Mouse (Mus musculus) embryo, embryonic 11 days (tissue): ENCODE measurements around the gene Iqgap2.

Source experiments
- DNase-seq: peaks from one replicate; pipeline ENCODE4 v3.0.0-alpha.2; 2015

The Iqgap2 gene

GRCm38 (mm10) chr13:95882001-95882400 lies 9.7 kb downstream of the Iqgap2 start:
- no peak for DNase-seq

- DNase-seq: no peak
Observed at GRCm38 (mm10) chr13:95881427-95881826, 10.3 kb downstream of the Iqgap2 start.

DNA sequence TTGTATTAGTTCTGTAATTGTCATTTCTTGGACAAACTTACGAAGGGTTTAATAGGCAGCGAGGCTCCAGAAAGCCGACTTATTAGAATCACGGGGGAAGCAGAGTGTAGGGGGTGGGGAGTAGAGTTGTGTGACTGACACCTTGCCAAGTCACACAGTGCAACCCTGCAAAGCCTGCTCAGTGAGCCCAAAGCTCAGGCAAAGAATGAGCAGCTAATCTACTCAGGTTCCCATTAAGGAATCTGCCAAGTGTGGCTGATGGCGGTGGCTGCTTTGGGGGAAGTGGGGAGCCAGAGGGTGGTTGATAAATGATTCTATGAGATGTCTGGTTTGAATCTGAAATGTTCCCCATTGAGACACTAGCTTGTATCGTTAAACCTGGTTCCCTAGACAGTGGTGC lies 11.1 kb downstream of the Iqgap2 start:
- DNase-seq: no peak

GRCm38 (mm10) chr13:95871993-95872392 lies 19.7 kb downstream of the Iqgap2 start:
- no peak for DNase-seq

DNA sequence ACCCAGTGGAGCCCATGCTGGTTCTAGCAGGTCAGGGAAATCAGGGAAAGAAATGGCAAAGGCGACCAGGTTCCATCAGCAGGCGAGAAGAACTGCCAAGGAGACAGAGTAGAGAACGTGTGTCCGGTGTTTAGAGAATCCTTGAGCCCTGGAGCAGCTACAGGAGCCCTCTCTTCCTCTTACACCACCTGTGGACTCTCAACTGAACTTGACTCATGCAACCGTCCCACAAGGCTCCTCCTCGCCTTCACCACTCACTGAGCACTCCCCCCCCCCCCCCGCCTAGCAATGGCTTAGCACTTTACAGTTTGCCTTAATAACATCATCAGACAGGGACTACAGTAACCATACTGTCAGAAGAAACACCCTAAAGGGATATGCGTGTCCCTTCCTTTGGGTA lies 21.1 kb downstream of the Iqgap2 start:
- DNase-seq: no peak

DNA sequence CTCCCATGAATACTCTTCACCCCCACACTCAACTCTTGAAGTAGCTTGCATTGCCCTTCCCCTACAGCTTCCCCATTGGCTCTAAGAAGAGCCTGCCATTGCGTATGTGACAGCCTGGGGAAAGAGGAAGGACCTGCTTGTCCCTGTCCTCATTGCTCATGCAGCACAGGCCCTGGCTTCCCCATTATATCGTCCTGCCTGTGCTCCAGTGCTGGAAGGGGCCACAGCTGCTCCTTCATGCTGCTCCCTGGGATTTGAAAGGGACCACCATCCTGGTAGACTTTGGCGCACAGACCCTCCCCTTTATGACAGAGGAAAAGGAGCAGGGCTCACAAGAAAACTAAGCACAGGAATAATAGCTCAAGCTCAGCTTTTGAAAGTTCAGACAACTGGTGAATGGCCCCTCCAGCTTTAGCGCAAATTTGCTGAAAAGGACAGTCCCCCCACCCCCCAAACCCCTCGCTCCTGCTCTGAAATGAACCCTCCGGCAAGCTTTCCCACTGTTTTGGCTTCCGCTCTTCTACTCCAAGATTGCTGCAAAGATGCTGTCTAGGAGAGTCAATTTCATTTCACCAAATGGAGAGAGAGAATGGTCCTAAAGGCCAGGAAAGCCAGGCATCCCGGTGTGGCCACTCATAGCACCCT lies 22.7 kb downstream of the Iqgap2 start:
- DNase-seq: peak; percentile 64

- no peak for DNase-seq
Observed at GRCm38 (mm10) chr13:95862201-95862600, 29.5 kb downstream of the Iqgap2 start.

DNA sequence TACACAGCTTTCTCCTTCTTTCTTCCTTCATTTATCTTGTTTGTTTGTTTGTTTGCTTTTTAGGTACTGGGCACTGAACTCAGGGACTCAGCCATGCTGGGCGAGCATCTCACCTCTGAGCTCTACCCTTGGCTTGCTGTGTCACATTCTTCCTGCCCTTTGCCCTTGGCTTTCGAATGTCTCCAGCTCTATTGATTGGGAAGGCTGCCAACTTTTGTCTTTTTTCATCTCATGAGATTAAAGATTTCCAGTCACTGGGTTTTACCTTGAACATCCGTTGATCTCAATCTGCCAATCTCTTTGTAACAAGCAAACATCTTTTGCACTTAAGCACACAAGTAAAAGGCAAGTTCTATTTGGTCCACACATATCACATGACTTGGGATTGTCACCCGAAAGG lies 32.5 kb downstream of the Iqgap2 start:
- DNase-seq: no peak

- no peak for DNase-seq
Observed at GRCm38 (mm10) chr13:95858866-95859265, 32.9 kb downstream of the Iqgap2 start.

DNA sequence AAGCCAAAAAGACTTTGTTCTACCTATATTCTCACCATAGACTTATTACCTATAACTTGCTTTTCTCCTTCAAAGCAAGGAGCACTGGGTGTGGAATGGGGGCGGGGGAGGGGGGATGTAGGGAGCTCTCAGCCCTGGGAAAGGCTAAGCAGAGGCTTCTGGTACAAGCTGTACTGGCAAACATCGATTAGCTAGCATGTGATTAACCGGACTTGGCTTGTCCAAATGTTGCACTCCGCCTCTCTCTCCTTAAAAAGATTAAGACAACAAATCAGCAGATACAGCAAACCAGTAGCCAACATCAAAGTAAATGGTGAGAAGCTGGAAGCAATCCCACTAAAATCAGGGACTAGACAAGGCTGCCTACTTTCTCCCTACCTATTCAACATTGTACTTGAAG lies 36.2 kb downstream of the Iqgap2 start:
- no peak for DNase-seq

- no peak for DNase-seq
Observed at GRCm38 (mm10) chr13:95851611-95852010, 40.1 kb downstream of the Iqgap2 start.

GRCm38 (mm10) chr13:95850451-95850850 lies 41.3 kb downstream of the Iqgap2 start:
- peak; percentile 18 for DNase-seq

- no peak for DNase-seq
Observed at GRCm38 (mm10) chr13:95849501-95850007, 42.2 kb downstream of the Iqgap2 start.

- no peak for DNase-seq
Observed at GRCm38 (mm10) chr13:95846364-95846763, 45.4 kb downstream of the Iqgap2 start.

DNA sequence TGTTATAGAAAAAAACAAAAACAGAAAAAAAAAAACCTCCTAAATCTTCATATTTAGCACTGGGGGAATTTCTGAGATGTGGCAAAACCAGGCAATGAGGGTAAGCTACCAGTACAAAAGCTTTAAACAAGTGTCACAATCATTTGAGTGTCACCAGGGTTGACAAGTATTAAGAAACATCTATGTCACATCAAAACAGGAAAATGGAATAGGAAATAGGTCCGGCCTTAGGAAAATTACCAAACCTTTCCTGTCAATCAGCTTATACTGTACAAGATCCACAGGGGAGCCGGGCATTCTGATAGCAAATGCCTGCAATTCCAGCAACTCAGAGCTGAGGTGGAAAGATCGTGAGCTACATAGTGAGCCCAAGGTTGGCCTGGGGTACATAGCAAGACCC lies 46.8 kb downstream of the Iqgap2 start:
- DNase-seq: no peak

- no peak for DNase-seq
Observed at GRCm38 (mm10) chr13:95843411-95844026, 48.2 kb downstream of the Iqgap2 start.

DNA sequence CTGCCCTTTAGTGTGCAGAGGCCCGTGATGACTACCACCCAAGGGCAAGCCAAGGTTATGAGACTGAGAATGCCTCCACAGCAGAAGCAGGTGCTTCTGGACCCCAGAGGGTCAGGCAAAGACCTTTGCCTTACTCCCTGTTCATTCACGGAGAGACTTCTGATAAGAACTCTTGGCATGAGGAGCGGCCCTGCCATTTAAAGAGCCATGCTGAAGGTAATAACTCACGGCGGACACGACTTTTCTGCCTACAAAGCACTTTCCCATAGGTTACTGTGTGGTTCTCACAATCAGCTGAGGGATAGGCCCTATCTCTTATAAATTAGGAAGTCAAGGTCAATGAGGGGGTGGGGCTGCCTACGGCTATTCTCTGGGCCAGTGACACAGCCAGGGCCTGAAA lies 48.9 kb downstream of the Iqgap2 start:
- DNase-seq: no peak

GRCm38 (mm10) chr13:95841946-95842345 lies 49.8 kb downstream of the Iqgap2 start:
- DNase-seq: no peak

GRCm38 (mm10) chr13:95836944-95837343 lies 54.8 kb downstream of the Iqgap2 start:
- DNase-seq: no peak

- DNase-seq: no peak
Observed at GRCm38 (mm10) chr13:95833473-95833872, 58.2 kb downstream of the Iqgap2 start.

DNA sequence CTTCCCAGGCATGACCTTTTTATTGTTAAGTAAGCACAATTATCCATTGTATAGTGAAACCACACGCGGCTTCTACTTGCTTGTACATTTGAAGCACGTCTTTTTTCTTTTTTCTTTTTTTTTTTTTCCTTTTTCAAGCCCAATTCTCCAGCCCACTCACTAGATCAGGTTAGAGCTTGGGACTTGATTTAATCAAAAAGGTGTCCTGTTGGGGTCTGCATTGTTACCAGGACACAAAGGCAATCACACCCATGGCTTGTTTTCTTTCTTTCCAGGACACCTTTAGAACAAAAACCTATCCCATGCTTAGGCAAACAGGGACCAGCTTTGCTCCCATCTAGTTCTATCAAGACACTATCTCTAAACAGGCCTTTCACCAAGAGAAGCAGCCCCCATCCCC lies 59.0 kb downstream of the Iqgap2 start:
- no peak for DNase-seq

DNA sequence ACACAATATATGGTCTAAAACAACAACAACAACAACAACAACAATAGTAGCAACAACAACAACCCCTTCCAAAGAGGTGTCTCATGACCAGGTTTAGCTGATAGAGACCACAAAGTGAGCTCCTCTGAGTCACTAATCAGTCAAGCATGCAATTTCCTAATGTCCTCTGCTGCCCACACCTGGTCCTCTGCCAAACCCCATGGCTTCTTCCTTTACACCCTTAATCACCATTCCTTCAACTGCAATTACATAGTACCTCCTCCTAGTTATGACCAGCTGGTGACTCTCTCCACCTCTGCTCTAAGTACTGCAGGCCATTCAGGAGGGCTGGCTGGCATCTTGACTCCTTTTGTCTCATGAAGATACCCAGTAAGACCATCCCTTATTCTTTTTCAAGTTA lies 60.0 kb downstream of the Iqgap2 start:
- no peak for DNase-seq

DNA sequence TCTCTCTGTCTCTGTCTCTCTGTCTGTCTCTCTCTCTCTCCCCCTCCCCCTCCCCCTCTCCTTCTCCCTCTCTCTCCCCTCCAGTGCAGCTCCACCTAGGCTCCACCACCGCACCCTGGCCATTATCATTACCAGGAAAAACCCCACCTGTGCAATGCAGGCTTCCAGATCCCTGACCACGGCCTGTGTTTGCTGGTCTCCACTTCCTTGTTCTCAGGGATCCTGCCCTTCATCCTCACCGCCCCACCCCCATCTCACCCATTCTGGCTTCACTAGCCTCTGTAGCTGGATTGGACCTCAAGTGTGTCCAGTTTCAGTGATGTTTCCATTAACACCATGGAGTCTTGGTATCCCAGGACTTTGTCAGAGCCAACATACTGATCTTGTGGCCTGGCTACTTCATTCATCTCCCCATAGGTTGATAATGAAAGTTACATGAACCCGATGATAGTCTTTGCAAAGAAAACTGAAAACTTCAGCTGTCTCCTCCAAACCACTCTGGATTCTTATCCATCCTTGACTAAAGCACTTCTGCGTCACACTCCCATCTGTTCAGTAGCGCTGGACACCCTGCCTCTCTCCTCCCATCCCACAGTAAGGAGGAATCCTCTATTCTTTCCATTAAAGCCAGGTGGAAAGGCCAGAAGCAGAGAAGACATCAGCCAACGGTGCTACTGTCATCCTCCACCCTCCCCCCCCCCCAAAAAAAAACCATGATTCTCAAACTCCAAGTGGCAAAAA lies 62.1 kb downstream of the Iqgap2 start:
- DNase-seq: no peak

GRCm38 (mm10) chr13:95828616-95829015 lies 63.1 kb downstream of the Iqgap2 start:
- DNase-seq: no peak
